Mouse (Mus musculus) heart, adult 11 months (tissue): Measurements from ENCODE around the gene H2al1e.
"Not testable (repeated sequence)": the region's sequence is repeated elsewhere in the genome, so short reads cannot be mapped to it uniquely, and the experiment has no call there.

Experiments used
- DNase-seq: peaks from one replicate; pipeline ENCODE4 v3.0.0; 2022

The H2al1e gene

DNA sequence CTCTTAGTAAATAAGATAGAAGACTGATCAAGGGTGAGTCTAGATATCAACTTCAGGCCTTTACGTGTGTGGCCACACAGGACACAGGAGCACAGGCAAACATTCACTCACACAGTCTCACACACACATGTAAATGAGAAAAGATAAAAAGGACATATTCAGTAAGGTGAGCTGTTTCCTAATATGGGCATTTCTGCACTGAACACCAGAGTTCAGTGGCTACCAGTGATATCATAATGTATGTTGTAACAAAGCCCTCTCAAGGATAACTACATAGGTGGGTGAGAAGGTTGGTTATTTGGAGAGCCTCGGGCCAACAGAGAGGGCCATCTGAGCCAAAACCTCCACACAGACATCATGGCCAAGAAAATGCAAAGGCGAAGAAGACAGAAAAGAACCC lies at the start of gene H2al1e:
Gene H2al1e, plus strand, starts transcription at position 301 of the 400 bp plus-strand sequence.
- DNase-seq: not testable (repeated sequence)

DNA sequence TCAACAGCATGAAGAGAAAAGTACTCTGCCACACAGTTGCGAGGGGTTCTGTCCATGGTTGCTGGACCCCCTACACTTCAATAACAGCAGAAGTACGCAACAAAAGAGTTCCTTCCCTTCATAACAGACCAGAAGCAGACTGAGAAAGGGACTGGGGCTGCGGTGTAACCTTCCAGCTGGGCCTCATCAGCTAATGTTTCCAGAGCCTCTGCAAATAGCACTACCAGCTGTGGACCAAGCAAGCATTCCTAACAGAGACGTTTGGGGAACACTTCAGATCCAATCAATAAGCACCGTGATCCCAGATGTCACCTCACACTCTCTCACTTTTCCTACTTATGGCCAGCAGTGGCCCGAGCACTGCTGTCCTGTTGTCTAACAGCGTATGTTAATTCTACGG lies 46.8 kb upstream of the H2al1e start:
- DNase-seq: no peak

GRCm38 (mm10) chrX:11267791-11268190 lies 43.9 kb upstream of the H2al1e start:
- DNase-seq: peak; percentile 94

DNA sequence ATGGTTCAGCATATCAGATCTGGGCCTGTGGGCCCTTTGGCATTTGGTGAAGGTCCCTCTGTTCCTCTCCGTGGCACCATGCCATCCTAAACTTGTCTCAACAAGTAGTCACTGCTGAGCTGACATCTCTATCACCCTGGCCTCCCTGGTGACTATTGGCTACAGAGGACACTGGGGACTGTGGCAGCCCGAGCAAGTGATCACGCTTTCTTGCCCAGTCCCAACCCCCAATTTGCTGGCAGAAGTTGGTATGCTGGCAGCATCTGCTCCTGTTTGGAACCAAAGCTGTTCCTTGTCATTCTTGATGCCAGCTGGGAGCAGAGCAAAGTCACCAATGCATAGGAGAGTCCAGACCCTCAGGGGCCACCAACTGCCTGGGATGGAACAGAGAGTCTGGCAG lies 42.7 kb upstream of the H2al1e start:
- DNase-seq: peak; percentile 93

DNA sequence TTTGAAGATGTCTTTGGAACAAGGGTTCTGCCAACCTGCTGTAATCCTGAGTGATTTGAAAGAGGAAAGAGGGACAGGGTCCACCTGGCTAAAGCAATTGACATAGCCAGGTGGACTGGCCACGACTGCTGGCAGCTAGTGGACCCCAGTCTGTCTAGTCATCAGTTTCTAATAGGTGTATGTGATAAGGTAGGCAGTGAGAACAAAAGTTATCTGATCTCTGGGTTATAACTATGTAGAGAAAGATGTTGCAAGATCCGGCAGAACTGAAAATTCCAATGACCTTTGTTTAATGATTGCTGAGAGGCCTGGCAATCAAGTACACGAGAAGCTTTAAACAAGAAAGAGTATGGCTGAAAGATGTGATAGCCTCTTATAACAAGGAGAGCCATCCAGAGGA lies 38.5 kb upstream of the H2al1e start:
- DNase-seq: no peak

GRCm38 (mm10) chrX:11277083-11277482 lies 34.7 kb upstream of the H2al1e start:
- no peak for DNase-seq

DNA sequence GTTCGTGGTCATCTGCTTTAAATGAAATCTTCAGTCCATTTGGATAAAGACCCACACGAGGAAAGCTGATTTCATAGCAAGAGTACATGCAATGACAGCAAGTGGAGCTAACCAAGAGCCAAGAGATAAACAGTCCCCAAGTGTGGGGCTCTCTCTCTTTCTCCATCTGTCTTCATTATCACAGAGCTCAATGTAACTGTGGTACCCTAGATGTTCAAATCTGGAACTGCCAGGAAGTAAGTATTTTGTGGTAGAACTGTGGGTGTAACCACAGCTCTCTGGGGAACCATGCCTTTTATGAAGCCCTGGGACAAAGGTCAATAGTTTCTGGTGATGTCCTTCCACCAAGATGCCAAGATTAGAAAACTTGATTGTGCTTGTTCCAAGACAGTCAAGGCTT lies 31.0 kb upstream of the H2al1e start:
- DNase-seq: no peak

GRCm38 (mm10) chrX:11288306-11288882 lies 23.3 kb upstream of the H2al1e start:
- peak; percentile 84 for DNase-seq

- DNase-seq: no peak
Measured at GRCm38 (mm10) chrX:11289244-11289643, 22.5 kb upstream of the H2al1e start.

- not testable (repeated sequence) for DNase-seq
Measured at GRCm38 (mm10) chrX:11298957-11299356, 12.8 kb upstream of the H2al1e start, which contains the start of gene H2al1a. TSS of gene H2al1a (plus strand) at chrX:11299257.

GRCm38 (mm10) chrX:11302132-11302531 lies 9.6 kb upstream of the H2al1e start, which contains the start of gene H2al1b:
TSS of gene H2al1b (plus strand) at chrX:11302432.
- not testable (repeated sequence) for DNase-seq

GRCm38 (mm10) chrX:11305355-11305754 lies 6.4 kb upstream of the H2al1e start, which contains the start of gene H2al1c:
TSS of gene H2al1c (plus strand) at chrX:11305655.
- not testable (repeated sequence) for DNase-seq

GRCm38 (mm10) chrX:11308524-11308923 lies 3.2 kb upstream of the H2al1e start, which contains the start of gene H2al1d:
TSS of gene H2al1d (plus strand) at chrX:11308824.
- DNase-seq: not testable (repeated sequence)

- not testable (repeated sequence) for DNase-seq
Measured at GRCm38 (mm10) chrX:11314858-11315257, 3.1 kb downstream of the H2al1e start, which contains the start of gene H2al1f. TSS of gene H2al1f (plus strand) at chrX:11315158.

GRCm38 (mm10) chrX:11317956-11318355 lies 6.2 kb downstream of the H2al1e start, which contains the start of gene H2al1g:
TSS of gene H2al1g (plus strand) at chrX:11318256.
- DNase-seq: not testable (repeated sequence)

DNA sequence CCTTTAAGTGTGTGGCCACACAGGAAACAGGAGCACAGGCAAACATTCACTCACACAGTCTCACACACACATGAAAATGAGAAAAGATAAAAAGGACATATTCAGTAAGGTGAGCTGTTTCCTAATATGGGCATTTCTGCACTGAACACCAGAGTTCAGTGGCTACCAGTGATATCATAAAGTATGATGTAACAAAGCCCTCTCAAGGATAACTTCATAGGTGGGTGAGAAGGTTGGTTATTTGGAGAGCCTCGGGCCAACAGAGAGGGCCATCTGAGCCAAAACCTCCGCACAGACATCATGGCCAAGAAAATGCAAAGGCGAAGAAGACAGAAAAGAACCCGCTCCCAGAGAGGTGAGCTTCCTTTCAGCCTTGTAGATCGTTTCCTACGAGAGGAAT lies 9.5 kb downstream of the H2al1e start, which contains the start of gene H2al1h:
Gene H2al1h, plus strand, starts transcription at position 301 of the 400 bp plus-strand sequence.
- DNase-seq: not testable (repeated sequence)

DNA sequence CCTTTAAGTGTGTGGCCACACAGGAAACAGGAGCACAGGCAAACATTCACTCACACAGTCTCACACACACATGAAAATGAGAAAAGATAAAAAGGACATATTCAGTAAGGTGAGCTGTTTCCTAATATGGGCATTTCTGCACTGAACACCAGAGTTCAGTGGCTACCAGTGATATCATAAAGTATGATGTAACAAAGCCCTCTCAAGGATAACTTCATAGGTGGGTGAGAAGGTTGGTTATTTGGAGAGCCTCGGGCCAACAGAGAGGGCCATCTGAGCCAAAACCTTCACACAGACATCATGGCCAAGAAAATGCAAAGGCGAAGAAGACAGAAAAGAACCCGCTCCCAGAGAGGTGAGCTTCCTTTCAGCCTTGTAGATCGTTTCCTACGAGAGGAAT lies 12.6 kb downstream of the H2al1e start, which contains the start of gene H2al1i:
Gene H2al1i, plus strand, starts transcription at position 301 of the 400 bp plus-strand sequence.
- not testable (repeated sequence) for DNase-seq

GRCm38 (mm10) chrX:11327522-11327921 lies 15.8 kb downstream of the H2al1e start, which contains the start of gene H2al1j:
TSS of gene H2al1j (plus strand) at chrX:11327822.
- not testable (repeated sequence) for DNase-seq

GRCm38 (mm10) chrX:11345762-11346161 lies 34.0 kb downstream of the H2al1e start:
- DNase-seq: peak; percentile 88

- DNase-seq: no peak
Measured at GRCm38 (mm10) chrX:11346756-11347155, 35.0 kb downstream of the H2al1e start.

- DNase-seq: peak; percentile 28
Measured at GRCm38 (mm10) chrX:11360823-11361222, 49.1 kb downstream of the H2al1e start.

DNA sequence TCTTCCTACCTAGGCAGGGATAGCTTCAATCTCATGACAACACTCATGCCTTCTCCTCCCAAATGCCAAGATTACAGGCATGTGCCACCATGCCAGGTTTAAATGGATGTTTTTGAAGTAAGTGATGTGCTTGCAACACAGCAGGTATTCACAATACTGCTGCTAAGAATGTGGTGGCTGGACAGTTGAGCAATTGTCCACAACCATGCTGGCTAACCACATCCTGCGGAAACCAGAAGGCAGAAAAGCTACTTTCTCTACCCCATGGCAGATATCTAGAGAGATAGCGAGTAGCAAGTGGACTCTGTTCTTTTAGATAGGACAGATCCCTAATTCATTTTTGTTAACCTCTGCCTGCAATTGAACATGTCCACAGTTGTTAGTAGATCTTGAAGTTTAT lies 49.5 kb downstream of the H2al1e start:
- DNase-seq: peak; percentile 33
